Mouse (Mus musculus): ENCODE results near the gene Krt28. TPM values are rescaled to one million over a fixed set of nuclear protein-coding genes. Genes with fewer than 3 reads are reported as not detected.

Gene Krt28
- polyA plus RNA-seq, 1 experiment from 2014 or later: not detected

Other genes with a start within 250 kb of the Krt28 start
- gene Ccr7, start 219.8 kb downstream of the Krt28 start, polyA plus RNA-seq (2015; fragmentation: Nextera tagmentation; extraction: Ambion mirVana): 0.15 and 0.31 TPM in 2 replicates
- 62.2 and 66.5 TPM in 2 replicates for gene Smarce1, start 143.9 kb downstream of the Krt28 start, polyA plus RNA-seq (2015; fragmentation: Nextera tagmentation; extraction: Ambion mirVana)
- gene Krt222, start 130.8 kb downstream of the Krt28 start, polyA plus RNA-seq (2015; fragmentation: Nextera tagmentation; extraction: Ambion mirVana): 0.06 and 0.07 TPM in 2 replicates
- gene Krt24, start 89.6 kb downstream of the Krt28 start, polyA plus RNA-seq (2015; fragmentation: Nextera tagmentation; extraction: Ambion mirVana): not detected in 2 replicates
- not detected in 2 replicates for gene Krt25, start 52.0 kb downstream of the Krt28 start, polyA plus RNA-seq (2015; fragmentation: Nextera tagmentation; extraction: Ambion mirVana)
- gene Krt26, start 36.9 kb downstream of the Krt28 start, polyA plus RNA-seq (2015; fragmentation: Nextera tagmentation; extraction: Ambion mirVana): not detected in 2 replicates
- not detected in 2 replicates for gene Krt27, start 23.8 kb downstream of the Krt28 start, polyA plus RNA-seq (2015; fragmentation: Nextera tagmentation; extraction: Ambion mirVana)
- gene Krt10, start 14.5 kb upstream of the Krt28 start, polyA plus RNA-seq (2015; fragmentation: Nextera tagmentation; extraction: Ambion mirVana): 2.1 and 3.1 TPM in 2 replicates
- not detected in 2 replicates for gene Krt12, start 47.4 kb upstream of the Krt28 start, polyA plus RNA-seq (2015; fragmentation: Nextera tagmentation; extraction: Ambion mirVana)
- 33.2 and 34.0 TPM in 2 replicates for gene Krt20, start 63.2 kb upstream of the Krt28 start, polyA plus RNA-seq (2015; fragmentation: Nextera tagmentation; extraction: Ambion mirVana)
- gene Krt23, start 118.2 kb upstream of the Krt28 start, polyA plus RNA-seq (2015; fragmentation: Nextera tagmentation; extraction: Ambion mirVana): 1.0 and 1.2 TPM in 2 replicates
- not detected in 2 replicates for gene Krt39, start 146.4 kb upstream of the Krt28 start, polyA plus RNA-seq (2015; fragmentation: Nextera tagmentation; extraction: Ambion mirVana)
- not detected in 2 replicates for gene Krt40, start 168.3 kb upstream of the Krt28 start, polyA plus RNA-seq (2015; fragmentation: Nextera tagmentation; extraction: Ambion mirVana)
- gene Krtap3-3, start 176.0 kb upstream of the Krt28 start, polyA plus RNA-seq (2015; fragmentation: Nextera tagmentation; extraction: Ambion mirVana): not detected in 2 replicates
- not detected in 2 replicates for gene Krtap3-2, start 181.9 kb upstream of the Krt28 start, polyA plus RNA-seq (2015; fragmentation: Nextera tagmentation; extraction: Ambion mirVana)
- not detected in 2 replicates for gene Gm11939, start 184.6 kb upstream of the Krt28 start, polyA plus RNA-seq (2015; fragmentation: Nextera tagmentation; extraction: Ambion mirVana)
- gene Krtap3-1, start 191.7 kb upstream of the Krt28 start, polyA plus RNA-seq (2015; fragmentation: Nextera tagmentation; extraction: Ambion mirVana): not detected in 2 replicates
- not detected in 2 replicates for gene Krtap1-5, start 206.1 kb upstream of the Krt28 start, polyA plus RNA-seq (2015; fragmentation: Nextera tagmentation; extraction: Ambion mirVana)
- gene Krtap1-4, start 208.8 kb upstream of the Krt28 start, polyA plus RNA-seq (2015; fragmentation: Nextera tagmentation; extraction: Ambion mirVana): not detected in 2 replicates
- not detected in 2 replicates for gene Krtap1-3, start 216.4 kb upstream of the Krt28 start, polyA plus RNA-seq (2015; fragmentation: Nextera tagmentation; extraction: Ambion mirVana)
- gene Krtap9-3, start 223.2 kb upstream of the Krt28 start, polyA plus RNA-seq (2015; fragmentation: Nextera tagmentation; extraction: Ambion mirVana): not detected in 2 replicates
- not detected in 2 replicates for gene Gm11938, start 228.4 kb upstream of the Krt28 start, polyA plus RNA-seq (2015; fragmentation: Nextera tagmentation; extraction: Ambion mirVana)
- gene Gm11937, start 235.3 kb upstream of the Krt28 start, polyA plus RNA-seq (2015; fragmentation: Nextera tagmentation; extraction: Ambion mirVana): not detected in 2 replicates
- not detected in 2 replicates for gene Krtap2-4, start 239.9 kb upstream of the Krt28 start, polyA plus RNA-seq (2015; fragmentation: Nextera tagmentation; extraction: Ambion mirVana)
- not detected in 2 replicates for gene Gm11562, start 245.5 kb upstream of the Krt28 start, polyA plus RNA-seq (2015; fragmentation: Nextera tagmentation; extraction: Ambion mirVana)